Mouse (Mus musculus) midbrain, embryonic 13.5 days (tissue): Measurements from ENCODE around the gene Ubqln4. TPM values are rescaled to one million over a fixed set of nuclear protein-coding genes. Genes with fewer than 3 reads are reported as not detected.
"Not testable (repeated sequence)": the region's sequence is repeated elsewhere in the genome, so short reads cannot be mapped to it uniquely, and the experiment has no call there.

Experiments
- ATAC-seq: fragments of 200-750 bp; cut with Nextera tagmentation; 2 replicates; pipeline ENCODE4 v1.8.0; 2017; ENCODE audit warnings: mild to moderate bottlenecking, moderate TSS enrichment, moderate library complexity
- H3K27ac ChIP-seq: fragments of 300-500 bp; sonication (generic); 2 replicates; pipeline ENCODE4 v1.5.1; 2015; ENCODE audit warnings: inconsistent platforms, mild to moderate bottlenecking, moderate library complexity
- H3K27me3 ChIP-seq: fragments of 300-500 bp; sonication (generic); 2 replicates; pipeline ENCODE4 v1.6.1; 2015; ENCODE audit warnings: mild to moderate bottlenecking, inconsistent platforms
- H3K36me3 ChIP-seq: fragments of 300-500 bp; sonication (generic); 2 replicates; pipeline ENCODE4 v1.6.1; 2015; ENCODE audit warnings: mild to moderate bottlenecking, inconsistent platforms
- H3K4me1 ChIP-seq: fragments of 300-500 bp; sonication (generic); replicated peaks from 2 replicates; pipeline ENCODE4 v1.6.1; 2015; ENCODE audit warnings: inconsistent platforms
- H3K4me2 ChIP-seq: fragments of 300-500 bp; sonication (generic); replicated peaks from 2 replicates; pipeline ENCODE4 v1.6.1; 2015; ENCODE audit warnings: moderate library complexity, mild to moderate bottlenecking, inconsistent platforms
- H3K4me3 ChIP-seq: fragments of 300-500 bp; sonication (generic); replicated peaks from 2 replicates; pipeline ENCODE4 v1.5.1; 2015; ENCODE audit warnings: mild to moderate bottlenecking, inconsistent platforms
- H3K9ac ChIP-seq: fragments of 300-500 bp; sonication (generic); replicated peaks from 2 replicates; pipeline ENCODE4 v1.6.1; 2015; ENCODE audit warnings: mild to moderate bottlenecking, inconsistent platforms
- H3K9me3 ChIP-seq: fragments of 300-500 bp; sonication (generic); 2 replicates; pipeline ENCODE4 v1.6.1; 2016; ENCODE audit warnings: mild to moderate bottlenecking, inconsistent platforms
- WGBS: fragments of 180-500 bp; shearing (Covaris S2); methylation state at CpG from one replicate; pipeline ENCODE4 v1.1.7; 2015; 5-methylcytosine and 5-hydroxymethylcytosine counted together
- polyA plus RNA-seq: library from polyadenylated mRNA; unstranded; fragments of >200 nt; fragmentation: Nextera tagmentation; extraction: Ambion mirVana; gene quantifications from 2 replicates; pipeline ENCODE4 v1.2.1, GENCODE M21; 2015

The Ubqln4 gene
- polyA plus RNA-seq, 1 experiment from 2014 or later, result 46.7 TPM

GRCm38 (mm10) chr3:88593893-88594580, 40.5 kb downstream of the Ubqln4 start:
- Histone ChIP-seq H3K9me3 (no peaks in the 10 kb centered on the region), H3K27me3 (no peaks in the 10 kb centered on the region), H3K36me3 (0 out of 2 replicates have a peak, but pooled peaks cover 4% of the 10 kb centered on the region), H3K9ac (no peak overlapping the region), H3K4me2 (no peak overlapping the region), H3K27ac (no peak overlapping the region), H3K4me1 (peaks cover 6% of the 10 kb centered on the region), H3K4me3 (no peak overlapping the region)
- WGBS, result 68% methylated on average over 10 of the region's 10 CpGs
- no peak for ATAC-seq

DNA sequence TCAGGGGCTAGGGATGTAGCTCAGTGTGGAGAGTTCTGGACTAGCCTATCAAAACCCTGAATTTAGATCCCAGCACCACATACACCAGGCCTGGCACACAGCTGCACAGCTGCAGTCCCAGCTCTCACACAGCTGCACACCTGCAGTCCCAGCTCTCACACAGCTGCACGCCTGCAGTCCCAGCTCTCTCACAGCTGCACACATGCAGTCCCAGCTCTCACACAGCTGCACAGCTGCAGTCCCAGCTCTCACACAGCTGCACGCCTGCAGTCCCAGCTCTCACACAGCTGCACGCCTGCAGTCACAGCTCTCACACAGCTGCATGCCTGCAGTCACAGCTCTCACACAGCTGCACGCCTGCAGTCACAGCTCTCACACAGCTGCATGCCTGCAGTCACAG, 43.0 kb downstream of the Ubqln4 start:
- not testable (repeated sequence) for H3K36me3 ChIP-seq, H3K4me3 ChIP-seq, H3K9me3 ChIP-seq, H3K4me2 ChIP-seq, H3K27me3 ChIP-seq, H3K9ac ChIP-seq, ATAC-seq, H3K27ac ChIP-seq, H3K4me1 ChIP-seq
- 78% methylated on average over 4 of the region's 4 CpGs for WGBS

DNA sequence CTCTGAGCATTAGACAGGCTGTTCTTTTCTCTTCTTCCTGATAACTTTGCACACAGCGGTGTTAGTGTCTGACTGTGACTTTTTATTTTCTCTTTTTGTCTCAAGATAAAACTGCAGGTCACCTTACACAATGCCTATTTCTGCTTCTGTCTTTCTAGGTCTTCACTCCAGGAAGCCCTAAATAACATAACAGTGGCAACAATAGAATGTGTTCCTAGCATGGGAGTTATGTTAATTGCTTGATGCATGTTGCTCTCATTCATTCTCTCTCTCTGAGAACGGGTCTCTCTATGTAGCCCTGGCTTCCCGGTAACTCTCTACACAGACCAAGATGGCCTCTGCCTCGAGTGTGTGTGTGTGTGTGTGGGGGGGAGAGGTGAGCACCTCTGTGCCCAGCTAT, 48.9 kb downstream of the Ubqln4 start:
- no peak overlapping the region for H3K9ac ChIP-seq
- H3K4me1 ChIP-seq, result peaks cover 5% of the 10 kb centered on the region
- no peak for ATAC-seq
- no peaks in the 10 kb centered on the region for H3K36me3 ChIP-seq
- WGBS, result 74% methylated on average over 4 of the region's 4 CpGs
- no peak overlapping the region for H3K27ac ChIP-seq
- no peaks in the 10 kb centered on the region for H3K27me3 ChIP-seq
- no peaks in the 10 kb centered on the region for H3K9me3 ChIP-seq
- no peak overlapping the region for H3K4me3 ChIP-seq
- no peak overlapping the region for H3K4me2 ChIP-seq

DNA sequence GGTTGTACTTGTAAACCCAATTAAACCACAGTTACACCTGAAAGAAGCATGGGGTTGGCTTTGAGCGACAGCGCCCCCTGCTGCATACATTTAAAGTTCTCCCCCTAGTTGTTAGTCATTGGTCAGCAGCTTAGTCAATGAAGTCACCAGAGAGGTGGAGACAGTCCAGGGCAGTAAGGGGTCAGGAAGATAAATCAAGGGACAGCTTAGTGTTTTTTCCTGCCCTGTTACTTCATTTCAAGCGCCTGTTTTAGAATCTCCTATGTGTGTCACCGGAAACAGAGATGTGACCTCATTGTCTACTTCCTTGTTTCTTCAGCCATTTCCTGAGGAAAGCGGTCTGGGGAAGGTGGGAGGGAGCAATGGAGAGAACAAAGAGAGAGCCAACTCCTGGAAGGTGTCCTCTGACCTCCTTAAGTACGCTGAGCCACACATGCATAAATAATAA, 50.2 kb downstream of the Ubqln4 start:
- ATAC-seq, result no peak
- Histone ChIP-seq H3K27ac (no peak overlapping the region), H3K9me3 (no peaks in the 10 kb centered on the region), H3K27me3 (no peaks in the 10 kb centered on the region), H3K4me2 (no peak overlapping the region), H3K36me3 (no peaks in the 10 kb centered on the region), H3K4me1 (peaks cover 11% of the 10 kb centered on the region), H3K4me3 (no peak overlapping the region), H3K9ac (no peak overlapping the region)
- WGBS, result 34% methylated on average over 6 of the region's 6 CpGs

DNA sequence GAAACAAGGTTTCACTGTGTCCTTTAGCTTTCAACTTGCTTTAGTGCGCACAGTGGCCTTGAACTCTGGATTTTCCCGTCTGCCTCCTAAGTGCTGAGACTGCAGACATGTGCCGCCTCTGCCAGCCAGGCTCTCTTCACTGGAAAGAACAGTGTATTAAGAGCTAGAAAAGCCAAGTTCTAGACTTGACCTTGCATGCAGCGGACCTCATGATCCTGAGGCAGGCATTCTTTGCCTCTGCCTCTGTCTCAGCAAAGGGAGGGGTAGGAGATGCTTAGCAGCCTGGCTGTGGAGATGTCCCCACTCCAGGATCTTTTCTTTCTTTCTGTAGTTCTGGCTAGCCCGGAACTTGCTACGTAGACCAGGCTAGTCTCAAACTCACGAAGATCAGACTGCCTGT, 51.3 kb downstream of the Ubqln4 start:
- Histone ChIP-seq H3K4me1 (peaks cover 11% of the 10 kb centered on the region), H3K4me2 (no peak overlapping the region), H3K9me3 (no peaks in the 10 kb centered on the region), H3K27ac (no peak overlapping the region), H3K4me3 (no peak overlapping the region), H3K9ac (no peak overlapping the region), H3K36me3 (no peaks in the 10 kb centered on the region), H3K27me3 (no peaks in the 10 kb centered on the region)
- no peak for ATAC-seq
- 91% methylated on average over 7 of the region's 7 CpGs for WGBS

- H3K4me1 ChIP-seq, result peaks cover 11% of the 10 kb centered on the region
- H3K9ac ChIP-seq, H3K4me3 ChIP-seq, H3K27ac ChIP-seq, ATAC-seq, H3K36me3 ChIP-seq, H3K9me3 ChIP-seq, H3K27me3 ChIP-seq: not testable (repeated sequence)
- H3K4me2 ChIP-seq, result peak within 1 kb of the TSS; percentile 57
- WGBS, result 90% methylated on average over 2 of the region's 2 CpGs
Measured at GRCm38 (mm10) chr3:88605666-88606065, 52.1 kb downstream of the Ubqln4 start, which contains the start of gene Arhgef2. Gene Arhgef2 (plus strand): TSS chr3:88605966.

- H3K27me3 ChIP-seq, result no peaks in the 10 kb centered on the region
Measured at GRCm38 (mm10) chr3:88607065-88607757, 53.7 kb downstream of the Ubqln4 start.

GRCm38 (mm10) chr3:88607758-88608138, 54.2 kb downstream of the Ubqln4 start:
- no peaks in the 10 kb centered on the region for H3K36me3 ChIP-seq
- 0 out of 2 replicates have a peak overlapping the region, but pooled peaks have one; percentile 29 for H3K4me3 ChIP-seq
- ATAC-seq, result peak; percentile 57
- no peak overlapping the region for H3K27ac ChIP-seq
- H3K4me2 ChIP-seq, result peak overlapping the region; percentile 57
- 18% methylated on average over 10 of the region's 10 CpGs for WGBS
- H3K4me1 ChIP-seq, result peaks cover 11% of the 10 kb centered on the region
- H3K27me3 ChIP-seq, result no peaks in the 10 kb centered on the region
- H3K9ac ChIP-seq, result peak overlapping the region; percentile 30; the same call in 1 of the 2 replicates
- H3K9me3 ChIP-seq, result no peaks in the 10 kb centered on the region

More at GRCm38 (mm10) chr3:88607065-88607757, 53.7 kb downstream of the Ubqln4 start:
- no peaks in the 10 kb centered on the region for H3K9me3 ChIP-seq
- peak overlapping the region; percentile 57 for H3K4me2 ChIP-seq
- H3K36me3 ChIP-seq, result no peaks in the 10 kb centered on the region
- peaks cover 11% of the 10 kb centered on the region for H3K4me1 ChIP-seq
- peak overlapping the region; percentile 29 for H3K4me3 ChIP-seq
- ATAC-seq, result peak; percentile 94
- peak overlapping the region; percentile 54 for H3K9ac ChIP-seq
- H3K27ac ChIP-seq, result no peak overlapping the region
- WGBS, result under 1% methylated on average over 19 of the region's 20 CpGs

DNA sequence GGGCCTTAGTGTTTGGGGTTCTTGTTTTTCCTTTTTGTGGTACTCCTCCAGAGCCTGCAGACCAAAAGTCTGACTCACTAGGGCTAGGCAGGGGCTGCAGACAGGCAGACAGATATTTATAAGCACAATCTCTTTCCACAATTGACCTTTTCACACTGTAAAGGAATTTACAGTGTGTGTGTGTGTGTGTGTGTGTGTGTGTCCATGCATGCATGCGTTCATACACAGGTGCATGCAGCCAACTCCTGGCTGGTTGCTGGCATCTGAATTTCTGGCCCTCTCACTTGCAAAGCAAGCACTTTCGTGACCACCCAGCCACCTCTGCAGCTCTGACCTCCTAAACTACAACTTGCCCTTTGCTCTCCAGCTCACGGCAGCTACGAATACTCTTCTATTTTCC, 55.5 kb downstream of the Ubqln4 start:
- no peaks in the 10 kb centered on the region for H3K36me3 ChIP-seq
- H3K27ac ChIP-seq, result no peak overlapping the region
- H3K27me3 ChIP-seq, result no peaks in the 10 kb centered on the region
- H3K4me1 ChIP-seq, result peaks cover 11% of the 10 kb centered on the region
- H3K9me3 ChIP-seq, result no peaks in the 10 kb centered on the region
- 78% methylated on average over 4 of the region's 4 CpGs for WGBS
- H3K4me2 ChIP-seq, result no peak overlapping the region
- H3K9ac ChIP-seq, result no peak overlapping the region
- no peak for ATAC-seq
- no peak overlapping the region for H3K4me3 ChIP-seq

- no peak overlapping the region for H3K4me2 ChIP-seq
- H3K36me3 ChIP-seq, result no peaks in the 10 kb centered on the region
- no peaks in the 10 kb centered on the region for H3K9me3 ChIP-seq
- no peak overlapping the region for H3K9ac ChIP-seq
- no peak overlapping the region for H3K4me3 ChIP-seq
- no peaks in the 10 kb centered on the region for H3K27me3 ChIP-seq
- H3K4me1 ChIP-seq, result peaks cover 17% of the 10 kb centered on the region
- H3K27ac ChIP-seq, result no peak overlapping the region
- ATAC-seq, result no peak
- WGBS, result 80% methylated on average over 8 of the region's 8 CpGs
Measured at GRCm38 (mm10) chr3:88614418-88614817, 60.9 kb downstream of the Ubqln4 start.

GRCm38 (mm10) chr3:88615117-88615516, 61.6 kb downstream of the Ubqln4 start:
- Histone ChIP-seq H3K9ac (no peak overlapping the region), H3K27ac (no peak overlapping the region), H3K36me3 (no peaks in the 10 kb centered on the region), H3K9me3 (no peaks in the 10 kb centered on the region), H3K4me2 (no peak overlapping the region), H3K4me1 (peaks cover 20% of the 10 kb centered on the region), H3K4me3 (no peak overlapping the region), H3K27me3 (no peaks in the 10 kb centered on the region)
- ATAC-seq, result no peak
- 73% methylated on average over 5 of the region's 5 CpGs for WGBS

DNA sequence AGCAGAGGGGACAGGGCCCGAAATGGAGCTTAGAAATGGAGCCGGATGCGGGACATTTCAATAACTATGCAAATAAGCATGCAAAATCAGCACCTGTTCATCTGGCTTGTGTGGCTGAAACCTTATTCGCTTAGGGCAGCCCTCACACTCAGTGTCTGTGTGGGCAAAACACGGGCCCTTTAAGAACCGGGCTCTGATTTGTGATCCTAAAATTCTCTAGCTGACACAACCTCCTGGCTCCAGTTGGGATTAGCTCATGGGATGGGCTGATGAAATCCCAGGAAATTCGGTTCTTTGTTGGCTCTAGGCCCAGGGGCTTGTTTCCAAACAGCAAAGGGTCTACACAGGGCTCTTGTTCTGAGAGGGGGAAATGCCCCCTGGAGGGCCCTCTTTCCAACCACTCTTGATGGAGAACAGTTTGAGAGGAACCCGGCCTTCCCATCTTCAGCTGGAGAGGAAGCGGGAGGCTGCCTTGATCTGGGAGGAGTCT, 62.4 kb downstream of the Ubqln4 start:
- WGBS, result 38% methylated on average over 9 of the region's 9 CpGs
- 0 out of 2 replicates have a peak overlapping the region, but pooled peaks have one; percentile 25 for H3K27ac ChIP-seq
- no peak for ATAC-seq

More for the DNA sequence above, 62.4 kb downstream of the Ubqln4 start:
- no peaks in the 10 kb centered on the region for H3K9me3 ChIP-seq
- no peak overlapping the region; the same call in 1 of the 2 replicates for H3K4me2 ChIP-seq
- no peaks in the 10 kb centered on the region for H3K27me3 ChIP-seq
- H3K4me1 ChIP-seq, result peaks cover 27% of the 10 kb centered on the region
- no peaks in the 10 kb centered on the region for H3K36me3 ChIP-seq
- no peak overlapping the region for H3K4me3 ChIP-seq
- 0 out of 2 replicates have a peak overlapping the region, but pooled peaks have one; percentile 15 for H3K9ac ChIP-seq
